Mouse (Mus musculus): Measurements from ENCODE around the gene Tnp2. TPM values are rescaled to one million over a fixed set of nuclear protein-coding genes. Genes with fewer than 3 reads are reported as not detected.

Gene Tnp2
- polyA plus RNA-seq, 1 experiment from 2014 or later: not detected

- ATAC-seq (ENCODE audit: insufficient read depth): no peak
- peaks cover 19% of the 10 kb centered on the region for H3K27me3 ChIP-seq
Measured at GRCm38 (mm10) chr16:10788866-10789265, 406 bp upstream of the Tnp2 start.

GRCm38 (mm10) chr16:10787548-10788058, 857 bp downstream of the Tnp2 start:
- ATAC-seq (ENCODE audit: insufficient read depth): no peak
- H3K9me3 ChIP-seq (replicated peaks): no peaks in the 10 kb centered on the region
- H3K4me2 ChIP-seq: no peak overlapping the region
- peaks cover 34% of the 10 kb centered on the region for H3K4me1 ChIP-seq (replicated peaks)
- H3K27me3 ChIP-seq: peaks cover 32% of the 10 kb centered on the region
- H3K36me3 ChIP-seq (replicated peaks): no peaks in the 10 kb centered on the region
- 62% methylated on average over 7 of the region's 7 CpGs for WGBS (ENCODE audit: insufficient replicate concordance)
- no peak overlapping the region for H3K9ac ChIP-seq
- no peak overlapping the region for H3K4me3 ChIP-seq (replicated peaks)
- H3K27ac ChIP-seq (replicated peaks): no peak overlapping the region

More at GRCm38 (mm10) chr16:10788866-10789265, 406 bp upstream of the Tnp2 start:
- WGBS (ENCODE audit: insufficient replicate concordance): 51% methylated on average over 4 of the region's 4 CpGs
- Histone ChIP-seq H3K9ac (no peak overlapping the region), H3K4me3 (replicated peaks) (no peak overlapping the region), H3K4me1 (replicated peaks) (peaks cover 29% of the 10 kb centered on the region), H3K36me3 (replicated peaks) (no peaks in the 10 kb centered on the region), H3K27ac (replicated peaks) (no peak overlapping the region), H3K4me2 (no peak overlapping the region), H3K9me3 (replicated peaks) (no peaks in the 10 kb centered on the region)

GRCm38 (mm10) chr16:10786782-10787547, 1.5 kb downstream of the Tnp2 start:
- peak overlapping the region; percentile 85 for H3K4me3 ChIP-seq (replicated peaks)
- peaks cover 38% of the 10 kb centered on the region for H3K27me3 ChIP-seq
- no peaks in the 10 kb centered on the region for H3K36me3 ChIP-seq (replicated peaks)
- H3K4me1 ChIP-seq (replicated peaks): peaks cover 38% of the 10 kb centered on the region
- no peak for ATAC-seq (ENCODE audit: insufficient read depth)
- H3K27ac ChIP-seq (replicated peaks): no peak overlapping the region
- peak overlapping the region; percentile 95 for H3K4me2 ChIP-seq
- H3K9ac ChIP-seq: no peak overlapping the region
- 59% methylated on average over 4 of the region's 4 CpGs for WGBS (ENCODE audit: insufficient replicate concordance)
- no peaks in the 10 kb centered on the region for H3K9me3 ChIP-seq (replicated peaks)

- WGBS (ENCODE audit: insufficient replicate concordance): 2% methylated on average over 9 of the region's 9 CpGs
- peak overlapping the region; percentile 95 for H3K4me2 ChIP-seq
- peak; percentile 20; the same call in 1 of the 2 replicates for ATAC-seq (ENCODE audit: insufficient read depth)
Measured at GRCm38 (mm10) chr16:10786288-10786687, 2.2 kb downstream of the Tnp2 start.

GRCm38 (mm10) chr16:10785371-10786231, 2.9 kb downstream of the Tnp2 start, which contains the start of gene Socs1:
Socs1 (minus strand) TSS chr16:10785536.
- H3K36me3 ChIP-seq (replicated peaks): no peaks in the 10 kb centered on the region
- H3K9ac ChIP-seq: peak within 1 kb of the TSS; percentile 67
- peaks cover 38% of the 10 kb centered on the region for H3K4me1 ChIP-seq (replicated peaks)
- peaks cover 37% of the 10 kb centered on the region for H3K27me3 ChIP-seq
- H3K9me3 ChIP-seq (replicated peaks): no peaks in the 10 kb centered on the region
- H3K4me3 ChIP-seq (replicated peaks): peak within 1 kb of the TSS; percentile 85
- WGBS (ENCODE audit: insufficient replicate concordance): under 1% methylated on average over 58 of the region's 59 CpGs
- peak within 1 kb of the TSS; percentile 95 for H3K4me2 ChIP-seq
- peak; percentile 74 for ATAC-seq (ENCODE audit: insufficient read depth)
- peak within 1 kb of the TSS; percentile 81 for H3K27ac ChIP-seq (replicated peaks)

More at GRCm38 (mm10) chr16:10786288-10786687, 2.2 kb downstream of the Tnp2 start:
- peak overlapping the region; percentile 85 for H3K4me3 ChIP-seq (replicated peaks)
- H3K9ac ChIP-seq: peak overlapping the region; percentile 67; the same call in 1 of the 2 replicates
- peaks cover 37% of the 10 kb centered on the region for H3K27me3 ChIP-seq
- no peaks in the 10 kb centered on the region for H3K36me3 ChIP-seq (replicated peaks)
- peak overlapping the region; percentile 81 for H3K27ac ChIP-seq (replicated peaks)
- H3K4me1 ChIP-seq (replicated peaks): peaks cover 38% of the 10 kb centered on the region
- H3K9me3 ChIP-seq (replicated peaks): no peaks in the 10 kb centered on the region

- no peaks in the 10 kb centered on the region for H3K9me3 ChIP-seq (replicated peaks)
- peak; percentile 67 for ATAC-seq (ENCODE audit: insufficient read depth)
- WGBS (ENCODE audit: insufficient replicate concordance): under 1% methylated on average over 54 of the region's 55 CpGs
Measured at GRCm38 (mm10) chr16:10784793-10785370, 3.6 kb downstream of the Tnp2 start.

GRCm38 (mm10) chr16:10783883-10784792, 4.3 kb downstream of the Tnp2 start:
- no peaks in the 10 kb centered on the region for H3K9me3 ChIP-seq (replicated peaks)
- no peak for ATAC-seq (ENCODE audit: insufficient read depth)
- peaks cover 38% of the 10 kb centered on the region for H3K4me1 ChIP-seq (replicated peaks)
- H3K27ac ChIP-seq (replicated peaks): 0 out of 2 replicates have a peak overlapping the region, but pooled peaks have one; percentile 81
- peaks cover 37% of the 10 kb centered on the region for H3K27me3 ChIP-seq
- 3% methylated on average over 81 of the region's 81 CpGs for WGBS (ENCODE audit: insufficient replicate concordance)
- H3K9ac ChIP-seq: peak overlapping the region; percentile 67; the same call in 1 of the 2 replicates
- H3K4me2 ChIP-seq: peak overlapping the region; percentile 95
- no peaks in the 10 kb centered on the region for H3K36me3 ChIP-seq (replicated peaks)
- H3K4me3 ChIP-seq (replicated peaks): peak overlapping the region; percentile 85

More at GRCm38 (mm10) chr16:10784793-10785370, 3.6 kb downstream of the Tnp2 start:
- peaks cover 38% of the 10 kb centered on the region for H3K4me1 ChIP-seq (replicated peaks)
- peak overlapping the region; percentile 95 for H3K4me2 ChIP-seq
- H3K27ac ChIP-seq (replicated peaks): peak overlapping the region; percentile 81
- H3K9ac ChIP-seq: peak overlapping the region; percentile 67
- H3K36me3 ChIP-seq (replicated peaks): no peaks in the 10 kb centered on the region
- H3K27me3 ChIP-seq: peaks cover 37% of the 10 kb centered on the region
- peak overlapping the region; percentile 85 for H3K4me3 ChIP-seq (replicated peaks)

GRCm38 (mm10) chr16:10783451-10783850, 5.0 kb downstream of the Tnp2 start:
- Histone ChIP-seq H3K27ac (replicated peaks) (no peak overlapping the region), H3K9me3 (replicated peaks) (no peaks in the 10 kb centered on the region), H3K4me2 (0 out of 2 replicates have a peak overlapping the region, but pooled peaks have one; percentile 18), H3K4me3 (replicated peaks) (no peak overlapping the region), H3K36me3 (replicated peaks) (no peaks in the 10 kb centered on the region), H3K4me1 (replicated peaks) (peaks cover 38% of the 10 kb centered on the region), H3K27me3 (peaks cover 37% of the 10 kb centered on the region), H3K9ac (no peak overlapping the region)
- 39% methylated on average over 8 of the region's 8 CpGs for WGBS (ENCODE audit: insufficient replicate concordance)
- ATAC-seq (ENCODE audit: insufficient read depth): no peak

- H3K4me1 ChIP-seq (replicated peaks): peaks cover 41% of the 10 kb centered on the region
- 4% methylated on average over 1 of the region's 1 CpGs for WGBS (ENCODE audit: insufficient replicate concordance)
- H3K36me3 ChIP-seq (replicated peaks): no peaks in the 10 kb centered on the region
- no peaks in the 10 kb centered on the region for H3K9me3 ChIP-seq (replicated peaks)
- no peak overlapping the region for H3K9ac ChIP-seq
- no peak overlapping the region for H3K27ac ChIP-seq (replicated peaks)
- peak overlapping the region; percentile 18; the same call in 1 of the 2 replicates for H3K4me2 ChIP-seq
- H3K4me3 ChIP-seq (replicated peaks): no peak overlapping the region
- ATAC-seq (ENCODE audit: insufficient read depth): no peak
- peaks cover 37% of the 10 kb centered on the region for H3K27me3 ChIP-seq
Measured at GRCm38 (mm10) chr16:10783152-10783434, 5.4 kb downstream of the Tnp2 start.
